Mouse (Mus musculus) cerebellum, adult 11-12 months (tissue): ENCODE measurements around the gene Slmap.
"Not testable (repeated sequence)": the region's sequence is repeated elsewhere in the genome, so short reads cannot be mapped to it uniquely, and the experiment has no call there.

Experiments
- DNase-seq: peaks from one replicate; pipeline ENCODE4 v3.0.0; 2022

The Slmap gene

DNA sequence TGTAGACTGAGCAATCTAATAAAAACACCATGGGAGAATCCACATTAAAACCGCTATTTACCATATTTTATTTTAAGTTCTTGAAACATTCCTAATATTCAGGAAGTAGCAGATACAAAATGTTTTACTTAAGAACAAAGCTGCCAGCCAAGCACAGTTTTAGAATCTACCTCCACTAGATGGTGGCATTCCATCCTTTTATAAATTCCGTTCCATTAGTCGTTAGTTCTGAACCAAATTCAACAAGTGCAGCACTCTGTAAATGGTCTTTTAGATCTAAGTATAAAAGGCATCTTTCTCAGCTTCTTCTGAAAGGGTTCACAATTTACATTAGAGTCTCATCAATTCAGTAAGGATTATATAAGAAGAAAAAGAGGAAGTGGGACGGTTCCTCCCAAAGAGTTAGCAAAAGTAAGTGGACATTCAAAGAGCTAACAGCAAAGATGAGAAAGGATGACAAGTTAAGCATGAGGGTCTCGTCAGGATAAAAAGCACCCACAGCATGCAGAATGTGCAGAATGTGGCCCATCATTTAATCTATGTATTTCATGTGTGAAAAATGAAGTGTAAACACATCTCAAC is 68.1 kb downstream of the Slmap start:
- no peak for DNase-seq

DNA sequence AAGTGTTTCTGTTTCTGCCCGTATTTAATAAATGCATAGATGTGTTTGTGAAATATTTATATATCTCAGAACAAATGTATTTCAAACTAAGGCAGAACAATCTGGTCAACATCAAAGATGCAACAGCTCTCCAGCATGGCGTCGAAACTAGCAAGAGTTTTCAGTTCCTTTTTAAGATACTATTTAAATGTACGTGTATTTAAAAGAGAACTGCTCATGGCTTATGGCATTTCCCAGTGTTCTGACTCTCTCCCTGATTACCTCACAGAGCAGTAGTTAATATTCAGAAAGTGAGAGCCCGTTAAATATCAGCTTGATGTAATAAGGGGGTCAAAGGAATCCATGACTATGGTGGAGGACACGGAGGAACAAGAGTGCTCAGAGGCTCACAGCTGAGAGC is 68.8 kb downstream of the Slmap start:
- DNase-seq, result no peak

DNA sequence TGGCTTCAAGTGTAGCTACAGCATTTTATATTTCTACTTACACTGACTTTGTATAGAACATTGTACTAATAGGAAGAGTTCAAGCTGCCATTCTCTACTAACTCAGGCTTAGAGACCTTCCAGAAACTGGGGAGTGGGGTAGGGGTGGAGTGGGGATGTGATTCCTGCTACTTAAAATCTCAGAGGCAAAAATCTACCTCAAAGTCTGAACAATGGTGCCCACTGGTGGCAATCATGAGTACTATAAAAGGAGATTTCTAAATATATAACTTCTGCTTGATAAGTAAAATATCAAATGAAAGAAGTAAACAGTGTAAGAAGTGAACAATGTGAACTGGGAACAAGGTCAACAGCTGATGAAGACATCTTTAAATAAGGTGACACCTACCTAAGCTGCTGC is 75.2 kb downstream of the Slmap start:
- no peak for DNase-seq

- DNase-seq, result no peak
Observed at GRCm38 (mm10) chr14:26454851-26455250, 79.9 kb downstream of the Slmap start.

DNA sequence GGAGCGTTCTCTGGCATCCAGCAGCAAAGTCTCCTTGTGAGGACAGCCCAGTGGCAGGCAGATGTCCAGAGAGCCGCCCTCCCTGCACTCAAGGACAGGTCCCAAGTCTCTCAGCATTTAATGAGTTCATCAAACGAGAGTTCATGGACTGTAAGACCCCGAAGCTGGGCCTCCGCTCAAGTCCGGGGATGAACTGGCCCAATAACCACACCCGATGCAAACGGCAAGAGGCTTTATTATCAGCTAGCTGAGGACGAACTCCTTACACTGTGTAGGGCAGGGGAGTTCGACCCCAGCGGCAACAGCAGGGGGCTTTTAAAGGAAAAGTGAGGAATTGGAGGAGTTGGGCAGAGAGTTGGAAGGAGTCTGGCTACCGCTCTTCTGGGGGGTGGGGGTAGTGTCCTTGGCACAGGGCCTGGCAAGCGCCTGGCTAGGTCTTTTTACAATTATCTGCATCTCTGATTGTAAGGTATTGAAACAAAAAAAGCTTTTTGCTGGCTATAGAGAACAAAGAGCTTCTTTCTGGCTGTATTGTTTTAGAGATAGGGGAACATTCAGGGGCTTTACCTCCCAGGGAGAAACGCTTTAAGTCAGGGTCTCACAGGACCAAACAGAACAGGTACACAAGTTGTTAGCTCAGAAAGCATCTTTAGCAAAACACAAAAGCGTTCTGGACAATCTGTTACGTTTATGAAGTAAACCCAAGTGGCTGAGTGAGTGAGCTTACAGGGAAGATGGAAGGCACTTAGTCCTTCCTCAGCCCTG is 84.5 kb downstream of the Slmap start:
- no peak for DNase-seq

- no peak for DNase-seq
Observed at GRCm38 (mm10) chr14:26448581-26448980, 86.2 kb downstream of the Slmap start.

DNA sequence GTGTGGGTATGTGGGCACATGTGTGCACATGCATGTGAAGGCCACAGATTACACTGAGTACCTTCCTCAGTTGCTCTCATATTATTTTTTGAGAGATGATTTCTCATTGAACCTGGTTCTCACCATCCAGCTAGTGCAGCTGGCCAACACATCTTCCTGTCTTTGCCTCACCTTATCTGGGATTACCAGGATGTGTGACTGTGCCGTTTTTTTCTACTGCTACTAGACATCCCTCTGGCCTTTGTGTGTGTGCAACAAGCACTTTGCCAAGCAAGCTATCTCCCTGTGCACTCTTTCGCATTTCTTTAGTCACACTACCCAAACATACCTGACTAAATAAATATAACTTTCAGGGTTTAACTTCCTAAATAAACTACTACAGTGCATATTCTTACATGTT is 87.5 kb downstream of the Slmap start:
- DNase-seq, result no peak

DNA sequence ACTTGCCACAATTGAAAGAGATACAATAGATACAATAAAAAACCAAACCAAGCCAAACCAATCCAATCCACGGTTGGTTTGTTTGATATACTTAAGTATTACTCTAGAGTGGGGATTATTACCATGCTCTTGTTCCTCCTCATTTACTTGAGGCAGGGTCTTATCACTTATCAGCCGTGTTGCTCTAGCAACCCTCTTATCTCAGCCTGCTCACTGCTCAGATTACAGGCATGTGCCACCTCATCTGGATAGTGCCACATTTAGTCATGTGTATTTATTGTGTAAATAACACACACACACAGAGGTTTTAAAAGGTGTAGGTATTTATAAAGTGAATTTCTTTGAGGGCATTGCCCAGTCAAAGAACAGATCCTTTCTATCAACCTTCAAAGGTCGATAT is 88.2 kb downstream of the Slmap start:
- DNase-seq, result no peak

DNA sequence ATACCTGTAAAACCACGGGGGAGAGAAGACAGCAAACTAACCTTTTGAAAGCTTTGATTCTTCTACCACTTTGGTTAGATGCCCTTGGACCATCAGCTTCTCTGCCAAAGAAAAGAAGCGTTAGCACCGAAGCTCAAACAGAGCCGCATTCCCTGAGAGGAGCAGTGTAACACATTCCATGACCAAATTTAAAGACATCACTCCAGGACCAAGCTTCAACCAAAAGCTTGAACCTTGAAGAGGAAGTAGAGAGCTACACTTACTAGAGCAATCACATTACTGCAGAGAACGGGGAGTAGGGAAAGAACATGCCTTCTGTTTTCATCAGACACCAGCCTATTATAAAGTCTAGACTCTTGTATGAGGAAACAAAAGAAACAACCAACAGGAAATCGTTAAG is 92.2 kb downstream of the Slmap start:
- DNase-seq, result no peak

- no peak for DNase-seq
Observed at GRCm38 (mm10) chr14:26441041-26441812, 93.5 kb downstream of the Slmap start.

DNA sequence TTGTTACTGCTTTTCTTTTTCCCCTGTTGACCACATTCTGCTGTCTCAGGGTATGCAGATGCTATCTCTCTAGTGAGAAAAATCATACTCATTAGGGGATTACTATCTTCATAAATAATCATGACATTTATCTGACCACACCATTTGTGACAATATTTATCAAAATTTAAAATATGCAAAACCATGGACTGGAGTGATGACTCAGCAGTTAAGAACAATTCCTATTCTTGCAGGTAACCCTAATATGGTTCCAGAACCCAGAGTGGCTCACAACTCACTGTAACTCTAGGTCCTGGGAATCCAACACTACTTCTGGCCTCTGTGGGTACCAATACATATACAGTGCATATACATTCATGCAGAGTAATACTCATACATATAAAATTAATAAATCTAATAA is 94.7 kb downstream of the Slmap start:
- DNase-seq, result no peak

GRCm38 (mm10) chr14:26437771-26438170 is 97.0 kb downstream of the Slmap start:
- DNase-seq, result no peak

DNA sequence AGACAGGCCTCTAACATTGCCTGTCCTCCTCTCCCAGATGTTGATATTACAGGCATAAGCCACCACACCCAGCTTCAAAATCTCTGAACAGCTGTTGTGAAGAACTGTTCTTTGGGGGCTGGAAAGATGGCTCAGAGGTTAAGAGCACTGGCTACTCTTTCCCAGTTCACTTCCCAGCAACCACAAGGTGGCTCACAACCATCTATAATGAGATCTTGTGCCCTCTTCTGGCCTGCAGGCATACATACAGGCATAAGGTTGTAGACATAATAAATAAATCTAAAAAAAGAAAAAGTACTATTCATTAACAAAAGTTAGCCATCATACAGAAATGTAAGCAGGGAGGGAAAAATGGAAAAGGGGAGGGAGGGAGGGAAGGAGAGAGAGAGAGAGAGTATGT is 98.4 kb downstream of the Slmap start:
- DNase-seq, result no peak

- no peak for DNase-seq
Observed at GRCm38 (mm10) chr14:26432320-26432719, 102.4 kb downstream of the Slmap start.

GRCm38 (mm10) chr14:26431919-26432318 is 102.8 kb downstream of the Slmap start:
- DNase-seq, result no peak

DNA sequence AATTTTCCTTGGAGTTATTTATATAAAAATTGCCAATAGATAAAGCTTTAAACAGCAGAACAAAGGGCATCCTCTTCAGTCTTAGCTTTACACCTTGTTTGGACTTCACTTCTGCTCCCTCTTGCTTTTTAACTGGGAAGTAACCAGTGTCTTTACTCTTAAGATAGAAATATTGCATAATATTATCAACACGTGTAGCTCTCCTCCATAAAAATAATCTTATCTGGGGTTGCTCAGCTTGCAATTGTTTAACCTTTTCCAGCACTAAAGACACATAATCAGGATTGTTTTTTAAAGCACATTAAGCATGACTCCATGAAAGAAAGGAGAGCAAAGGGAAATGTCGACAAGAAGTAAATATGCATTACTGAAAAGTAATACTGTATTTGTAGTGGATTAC is 114.5 kb downstream of the Slmap start:
- no peak for DNase-seq

DNA sequence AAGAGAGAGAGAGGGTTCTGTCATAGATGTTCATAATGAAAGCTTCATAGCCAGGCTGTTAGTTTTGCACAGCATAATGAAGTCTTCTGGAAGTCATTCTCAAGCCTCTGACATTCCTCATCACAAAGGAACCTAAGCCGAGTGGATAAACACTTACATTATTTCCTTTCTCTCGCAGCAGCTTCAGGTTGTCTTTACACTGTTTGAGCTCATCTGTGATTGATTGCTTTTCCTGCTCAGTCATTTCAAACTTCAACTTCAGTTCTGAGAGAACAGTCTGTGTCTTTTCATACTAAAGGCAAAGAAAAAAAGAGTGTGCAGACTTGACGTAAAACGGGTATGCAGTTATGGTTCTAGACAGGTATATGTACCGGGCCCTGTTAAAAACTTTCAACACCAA is 116.8 kb downstream of the Slmap start:
- no peak for DNase-seq

GRCm38 (mm10) chr14:26417088-26417487 is 117.6 kb downstream of the Slmap start:
- no peak for DNase-seq

DNA sequence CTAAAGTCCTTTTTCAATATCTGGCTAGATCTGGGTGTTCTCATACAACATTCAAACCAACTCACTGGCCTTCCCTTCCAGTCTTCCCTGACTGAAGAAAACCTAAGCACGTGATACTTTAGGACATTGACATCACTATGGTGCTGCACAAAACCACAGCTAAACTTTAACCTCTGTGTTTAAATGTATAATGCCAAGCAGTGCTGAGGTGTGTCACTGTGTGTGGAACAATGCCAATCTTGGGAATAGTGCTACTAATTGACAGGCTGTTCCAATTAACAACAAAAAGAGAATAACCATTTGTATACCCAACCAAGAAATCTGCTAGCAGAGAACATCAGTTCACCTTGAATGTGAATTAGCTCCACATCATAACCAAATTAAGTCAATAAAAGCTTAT is 121.2 kb downstream of the Slmap start:
- no peak for DNase-seq

- DNase-seq, result no peak
Observed at GRCm38 (mm10) chr14:26406746-26407145, 128.0 kb downstream of the Slmap start.

DNA sequence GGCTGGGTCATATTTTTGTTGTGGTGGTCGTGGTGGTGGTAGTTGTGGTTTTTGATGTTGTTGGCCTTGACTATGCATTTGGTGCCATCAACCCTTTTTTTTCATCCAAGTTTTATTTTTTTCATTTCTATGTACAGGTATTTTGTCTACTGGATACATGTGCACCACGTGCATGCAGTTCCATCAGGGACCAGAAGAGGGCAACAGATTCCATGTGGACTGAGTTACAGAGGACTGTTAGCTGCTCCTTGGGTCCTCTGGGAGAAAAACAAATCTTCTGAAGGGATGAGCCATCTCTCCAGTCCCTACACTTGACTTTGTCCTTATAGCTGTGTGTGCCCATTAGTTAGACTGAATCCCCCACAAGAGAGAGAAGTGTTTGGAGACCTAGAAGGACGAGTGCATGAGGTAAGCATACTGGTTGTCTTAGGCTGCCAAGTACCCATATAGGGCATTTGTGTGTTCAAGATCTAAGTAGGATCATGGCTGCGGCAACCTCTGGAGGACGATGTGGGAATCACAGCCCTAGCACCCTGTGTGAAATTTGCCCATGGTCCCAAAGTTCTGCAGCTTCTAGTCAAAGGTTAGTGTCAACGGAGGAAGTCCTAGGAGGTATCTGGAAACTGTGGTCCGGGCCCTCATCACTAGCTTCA is 136.1 kb downstream of the Slmap start:
- no peak for DNase-seq

GRCm38 (mm10) chr14:26391866-26392265 is 142.9 kb downstream of the Slmap start:
- no peak for DNase-seq

DNA sequence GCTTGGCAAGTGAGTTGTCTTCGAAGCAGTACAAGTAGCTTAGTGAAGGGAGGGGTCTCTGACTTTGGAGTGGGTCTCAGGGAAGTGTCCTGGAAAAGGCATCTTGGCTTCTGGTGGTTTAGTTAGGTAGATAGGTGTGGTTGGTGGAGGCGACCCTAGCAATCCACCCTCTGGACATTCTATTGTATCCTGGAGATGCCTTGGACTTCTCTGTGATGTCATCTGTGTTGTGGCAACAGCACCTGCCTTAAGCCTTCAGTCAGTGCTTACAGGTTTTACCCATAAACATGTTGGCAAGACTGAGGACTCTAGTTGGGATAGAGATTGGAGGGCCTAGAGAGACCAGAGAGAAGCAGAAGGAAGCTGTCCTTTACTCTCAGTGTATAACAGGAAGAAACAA is 145.8 kb downstream of the Slmap start:
- DNase-seq, result not testable (repeated sequence)

DNA sequence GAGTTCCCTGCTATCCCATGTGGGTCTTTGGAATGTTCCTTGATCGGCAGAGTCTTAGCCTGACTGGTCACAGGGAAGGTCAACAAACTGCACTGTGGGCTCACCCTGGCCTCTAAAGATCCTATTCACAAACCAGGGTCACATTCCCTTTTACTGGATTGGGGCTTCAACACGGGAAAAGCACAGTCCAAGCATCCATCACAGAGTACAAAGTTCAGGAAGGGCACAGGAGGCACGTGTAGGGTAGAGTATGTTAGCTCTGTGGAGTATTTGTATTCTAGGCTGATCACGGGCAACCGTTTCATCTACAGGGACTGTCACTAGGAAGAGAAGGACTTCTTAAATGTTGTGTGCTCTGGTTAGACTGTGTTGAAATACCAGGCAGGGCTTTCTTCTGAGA is 147.7 kb downstream of the Slmap start:
- DNase-seq, result not testable (repeated sequence)
